Mouse (Mus musculus) thymus, postnatal 25 days (tissue): ENCODE measurements around the gene Pbx1.

ENCODE experiments used
- DNase-seq: peaks from one replicate; pipeline ENCODE4 v3.0.0; 2022

Pbx1 gene

GRCm38 (mm10) chr1:168382823-168383157, 49.3 kb downstream of the Pbx1 start:
- no peak for DNase-seq

- DNase-seq, result no peak
Observed at GRCm38 (mm10) chr1:168382106-168382822, 49.8 kb downstream of the Pbx1 start.

DNA sequence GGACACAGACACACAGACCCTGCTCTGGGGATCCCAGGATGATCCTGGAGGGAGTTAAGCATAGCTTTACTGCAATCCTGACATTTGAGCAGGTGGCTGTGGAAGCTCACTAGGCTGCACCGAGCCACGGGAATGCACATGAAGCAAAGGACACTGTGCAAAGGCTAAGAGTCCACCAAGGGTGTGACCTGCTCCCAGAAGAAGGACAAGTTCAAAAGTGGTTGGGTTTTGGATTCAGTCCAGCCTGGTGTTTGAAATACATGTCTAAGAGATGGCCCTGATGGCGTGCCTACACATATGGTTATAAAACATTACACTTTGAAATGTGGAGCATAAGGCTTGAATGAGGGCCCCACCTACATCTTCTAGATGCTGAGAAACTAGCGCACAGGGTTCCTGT, 50.6 kb downstream of the Pbx1 start:
- DNase-seq, result no peak

DNA sequence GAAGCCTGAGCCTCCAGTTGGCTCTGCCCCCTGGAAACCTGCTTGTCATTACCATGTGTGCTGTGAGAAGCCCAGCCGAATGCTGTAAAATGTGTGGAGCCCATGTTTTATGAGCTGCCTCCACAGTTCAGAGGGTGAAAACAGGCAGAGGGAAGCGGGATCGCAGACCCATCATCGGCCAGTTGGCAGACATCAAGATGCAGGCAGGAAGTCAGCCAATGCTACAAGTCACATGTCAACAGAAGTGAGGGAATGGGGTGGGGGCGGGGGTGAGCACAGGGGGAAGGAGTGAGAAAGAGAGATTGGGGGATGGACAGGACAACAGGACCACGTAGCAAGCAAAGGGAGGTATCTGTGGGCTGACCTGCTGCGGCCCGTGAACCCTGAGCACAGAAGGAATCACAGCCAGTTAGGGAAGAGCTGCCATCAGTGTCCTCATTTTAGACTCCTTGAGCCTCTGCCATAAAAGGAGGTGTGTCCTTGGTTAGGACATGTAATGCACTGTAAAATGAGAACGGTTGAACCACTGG, 51.8 kb downstream of the Pbx1 start:
- no peak for DNase-seq

GRCm38 (mm10) chr1:168377650-168378049, 54.4 kb downstream of the Pbx1 start:
- DNase-seq, result no peak

DNA sequence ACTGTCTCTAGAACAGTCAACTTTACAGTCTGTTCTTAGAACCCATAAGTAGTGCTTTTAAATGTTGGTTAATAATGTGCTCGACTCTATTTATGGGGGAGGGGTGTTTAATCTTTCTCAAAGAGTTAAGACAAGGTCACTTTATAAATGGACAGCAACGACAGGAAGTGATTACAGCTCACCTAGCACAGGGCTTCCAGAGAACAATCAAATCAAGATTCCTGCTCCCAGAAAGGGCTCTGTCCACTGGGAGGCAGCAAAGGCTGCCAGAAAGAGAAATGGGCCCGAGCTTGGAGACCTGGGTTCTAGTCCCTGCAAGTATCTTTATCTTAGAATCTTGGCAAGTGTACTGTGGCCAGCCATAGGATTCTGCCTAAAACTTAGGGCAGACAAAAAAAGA, 55.7 kb downstream of the Pbx1 start:
- DNase-seq, result no peak

GRCm38 (mm10) chr1:168374953-168375600, 57.0 kb downstream of the Pbx1 start:
- DNase-seq, result no peak

- no peak for DNase-seq
Observed at GRCm38 (mm10) chr1:168372089-168372488, 60.0 kb downstream of the Pbx1 start.

GRCm38 (mm10) chr1:168370966-168371365, 61.1 kb downstream of the Pbx1 start:
- no peak for DNase-seq

DNA sequence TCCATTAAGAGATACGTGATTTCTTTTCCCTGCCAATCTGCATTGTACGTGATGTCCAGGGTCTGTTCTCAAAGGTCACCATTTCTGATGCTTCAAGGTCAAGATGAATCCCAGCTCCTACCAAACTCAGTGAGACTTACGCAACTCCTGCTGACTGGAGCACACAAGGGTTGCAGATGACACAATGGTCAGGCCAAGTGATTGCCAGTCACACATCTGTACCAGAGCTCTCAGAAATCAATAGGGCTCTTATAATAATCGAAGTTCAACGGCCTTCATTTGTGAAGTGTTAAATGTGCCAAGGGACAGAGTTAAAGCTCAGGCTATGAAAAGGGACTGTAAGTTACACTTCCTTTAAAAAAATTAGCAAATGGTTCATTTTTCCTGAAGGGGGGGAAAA, 65.8 kb downstream of the Pbx1 start:
- DNase-seq, result no peak

GRCm38 (mm10) chr1:168364325-168364724, 67.7 kb downstream of the Pbx1 start:
- no peak for DNase-seq

- DNase-seq, result no peak
Observed at GRCm38 (mm10) chr1:168363053-168363452, 69.0 kb downstream of the Pbx1 start.

DNA sequence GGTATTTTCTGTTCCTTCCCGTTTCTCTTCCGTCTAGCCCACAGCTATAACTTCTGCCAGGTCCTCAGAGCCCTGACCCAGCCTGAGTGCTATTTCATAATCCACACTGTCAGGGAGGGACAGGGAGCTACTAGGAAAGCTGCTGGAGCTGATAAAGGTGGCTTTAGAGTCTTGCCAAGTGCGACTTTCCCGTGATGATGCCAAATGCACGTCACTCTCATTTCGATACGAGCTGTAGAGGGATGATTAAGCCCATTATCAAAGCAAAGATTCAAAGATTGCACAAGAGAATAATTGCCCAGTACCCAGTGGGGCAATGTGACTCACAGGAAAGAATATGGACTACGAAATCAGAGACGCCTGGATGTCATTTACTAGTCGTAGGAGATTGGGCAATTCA, 69.6 kb downstream of the Pbx1 start:
- no peak for DNase-seq

DNA sequence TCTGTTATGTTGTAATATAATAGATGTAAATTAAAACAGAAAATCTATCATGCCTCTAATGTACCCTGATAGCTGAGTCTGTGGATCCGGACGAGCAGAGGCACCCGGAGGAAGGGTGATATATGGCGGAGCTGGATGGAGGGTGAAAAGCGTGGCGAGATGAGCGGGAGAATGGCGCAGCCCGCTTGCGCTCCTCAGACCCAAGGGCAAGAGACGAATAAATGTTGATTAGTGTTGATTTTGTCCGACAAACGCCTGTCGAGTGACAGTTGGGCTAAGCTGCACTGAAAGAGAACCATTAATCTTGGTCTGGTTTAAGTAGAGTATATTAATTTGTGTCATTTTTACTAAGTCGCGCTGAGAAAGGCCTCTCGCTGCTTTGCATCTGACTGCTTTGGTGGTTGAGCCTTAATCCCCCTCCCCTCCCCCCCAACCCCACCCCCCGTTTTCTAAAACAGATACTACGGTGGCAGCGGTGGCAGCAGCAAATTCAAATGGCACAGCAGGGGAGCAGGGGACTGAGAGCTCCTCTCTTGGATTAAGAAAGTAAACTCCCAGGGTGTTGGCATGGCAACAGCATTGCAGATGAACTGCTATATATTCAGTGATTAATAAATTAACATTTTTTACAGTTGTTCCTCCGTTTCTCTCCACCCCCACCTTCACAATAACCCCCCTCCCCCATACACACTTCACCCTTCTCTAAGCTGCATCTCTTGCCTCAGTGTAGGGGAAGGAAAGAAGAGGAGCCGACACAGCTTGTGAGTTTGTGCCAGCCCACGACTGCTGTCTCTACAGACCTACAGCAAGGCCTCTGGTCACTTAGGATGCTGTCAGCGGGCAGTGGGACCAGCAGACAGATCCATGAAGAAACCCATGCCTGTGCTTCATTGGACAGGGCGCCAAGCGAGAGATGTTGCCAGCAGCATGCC, 74.1 kb downstream of the Pbx1 start:
- DNase-seq, result no peak

DNA sequence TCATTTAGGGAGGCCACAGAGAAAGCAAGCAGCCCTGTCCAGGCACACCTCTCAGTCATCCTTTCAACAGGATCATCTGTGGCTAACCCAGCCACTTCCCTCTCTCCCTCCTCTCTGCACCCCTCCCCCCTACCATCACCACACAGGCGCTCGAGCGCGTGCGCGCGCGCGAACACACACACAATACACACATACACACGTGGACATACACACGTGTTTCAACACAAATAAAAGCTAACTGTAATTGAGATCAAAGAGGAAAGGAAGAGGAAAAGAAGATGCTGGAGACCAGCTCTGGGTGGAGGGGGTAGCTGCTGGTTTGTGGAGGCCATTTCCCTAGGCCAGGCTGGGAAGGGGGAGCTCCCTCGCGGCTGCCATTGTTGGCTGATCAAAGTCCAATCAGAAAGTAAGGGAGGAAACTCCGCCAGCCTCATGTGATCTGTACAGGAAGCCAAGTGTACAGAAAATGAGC, 75.1 kb downstream of the Pbx1 start:
- no peak for DNase-seq

- DNase-seq, result no peak
Observed at GRCm38 (mm10) chr1:168355985-168356556, 76.0 kb downstream of the Pbx1 start.

- DNase-seq, result no peak
Observed at GRCm38 (mm10) chr1:168354934-168355333, 77.1 kb downstream of the Pbx1 start.

DNA sequence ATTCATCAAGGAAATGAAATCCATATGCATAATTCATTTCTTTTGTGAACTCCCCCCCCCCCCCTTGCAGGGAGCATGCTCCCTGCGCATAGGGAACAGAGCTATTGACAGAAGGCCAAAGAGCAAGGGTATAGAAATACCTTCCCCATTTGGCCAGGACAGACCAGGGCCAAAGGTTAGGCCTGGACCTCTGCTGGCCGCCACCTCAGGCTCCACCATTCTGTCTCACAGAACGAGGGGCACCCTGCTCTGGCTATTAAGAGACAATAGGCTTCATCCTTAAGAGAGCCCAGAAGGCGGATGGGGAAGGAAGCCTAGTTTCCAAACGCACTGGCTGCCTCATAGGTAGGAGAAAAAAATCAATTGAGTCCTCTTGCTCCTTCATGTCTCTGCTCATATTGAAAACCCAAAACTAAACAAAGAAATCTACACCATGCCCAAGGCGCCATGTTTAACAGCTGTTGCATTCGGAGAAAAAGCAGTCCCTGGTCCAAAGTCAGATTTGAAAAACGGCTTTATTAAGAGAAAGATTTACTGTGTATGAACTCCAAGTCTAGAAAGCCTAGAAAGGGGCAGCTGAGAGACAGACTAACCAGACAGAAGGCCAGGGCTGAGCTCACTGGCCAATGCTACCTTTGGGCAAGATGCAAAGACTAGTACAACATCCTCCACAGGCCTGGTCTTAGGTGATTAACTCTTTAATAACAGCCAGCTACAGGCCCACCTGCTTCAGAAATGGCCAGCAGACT, 83.9 kb downstream of the Pbx1 start:
- no peak for DNase-seq

DNA sequence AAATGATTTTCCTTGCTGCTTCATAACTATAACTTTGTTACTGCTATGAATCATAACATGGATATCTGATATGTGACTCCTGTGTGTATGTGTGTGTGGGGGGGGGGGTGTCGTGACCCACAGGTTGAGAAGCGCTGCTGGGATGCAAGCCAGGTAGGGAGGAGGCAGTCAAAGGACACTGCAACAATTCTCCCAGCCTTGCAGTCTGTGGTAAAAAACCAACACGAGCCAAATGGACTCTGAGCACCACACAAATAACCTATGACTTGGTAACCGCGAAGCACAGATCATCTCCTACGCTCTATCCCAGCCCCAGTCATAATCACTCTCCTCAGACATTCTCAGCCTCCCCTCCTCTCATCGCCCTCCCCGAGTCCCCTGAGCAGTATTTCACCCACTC, 87.2 kb downstream of the Pbx1 start:
- no peak for DNase-seq

GRCm38 (mm10) chr1:168344262-168344661, 87.8 kb downstream of the Pbx1 start:
- no peak for DNase-seq

DNA sequence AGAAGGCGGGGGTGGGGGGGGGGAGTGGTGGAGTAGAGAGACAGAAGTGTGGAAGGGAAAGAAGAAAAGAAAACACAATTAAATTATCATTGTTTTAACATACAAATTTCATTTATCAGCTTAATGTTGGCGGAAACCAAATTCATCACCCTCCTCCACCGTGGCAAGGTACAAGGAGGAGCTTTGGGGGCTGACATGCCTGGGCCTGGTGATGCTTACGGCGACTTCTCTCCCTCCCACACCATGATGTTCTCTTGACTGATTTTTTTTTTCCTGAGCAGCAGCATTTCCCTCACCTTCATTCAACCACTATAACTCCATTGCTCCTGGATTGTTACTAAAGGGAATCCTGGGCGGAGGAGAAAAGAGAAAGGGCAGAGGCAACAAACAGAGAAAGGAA, 89.8 kb downstream of the Pbx1 start:
- DNase-seq, result no peak

- DNase-seq, result no peak
Observed at GRCm38 (mm10) chr1:168341863-168342262, 90.2 kb downstream of the Pbx1 start.
